Mouse (Mus musculus): ENCODE results near the gene Proser3.
A peak's percentile ranks its signal among the peaks of the same experiment; 100 is the strongest.

The Proser3 gene

DNA sequence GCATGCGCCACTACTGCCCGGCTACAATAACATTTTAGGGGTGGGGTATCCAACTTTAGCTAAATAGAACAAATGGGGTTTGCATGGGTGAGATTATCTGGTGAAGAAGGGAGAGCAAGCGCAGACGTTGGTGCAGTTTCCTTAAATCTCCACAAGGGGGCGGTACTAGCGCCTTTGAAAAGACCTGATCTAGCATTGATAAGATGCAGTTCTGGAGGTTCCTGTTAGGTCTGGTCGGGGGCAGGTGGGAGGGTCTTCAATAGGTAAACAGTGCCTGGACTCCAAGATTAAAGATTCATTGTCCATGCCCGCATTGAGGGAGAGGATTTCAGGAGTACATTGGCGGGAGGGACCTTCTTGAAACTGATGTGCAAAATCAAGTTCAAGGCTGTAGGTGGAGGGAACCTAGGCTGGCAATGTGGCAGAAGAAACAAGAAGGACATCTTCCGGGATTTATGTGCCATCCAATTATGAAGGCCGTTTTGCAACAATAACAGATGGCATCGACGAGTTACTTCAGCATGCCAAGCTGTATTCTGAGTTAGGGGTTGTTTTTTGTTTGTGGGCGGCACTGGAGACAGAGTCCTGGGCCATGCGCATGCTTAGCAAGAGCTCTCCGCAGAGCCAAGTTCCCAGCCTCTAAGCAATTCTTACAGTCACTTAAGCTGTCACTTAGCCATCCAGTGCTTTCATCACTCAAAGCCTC lies 61.7 kb downstream of the Proser3 start:
- DNase-seq (ENCODE audit: low read depth, low spot score): peak; percentile 63
